Mouse (Mus musculus): ENCODE measurements at regions not wholly inside any gene's neighbourhood (a gene's known extent, or its start where the extent isn't known, plus 50 kb on each side); places are given as distances from the start of the nearest gene placed in this dataset.

DNA sequence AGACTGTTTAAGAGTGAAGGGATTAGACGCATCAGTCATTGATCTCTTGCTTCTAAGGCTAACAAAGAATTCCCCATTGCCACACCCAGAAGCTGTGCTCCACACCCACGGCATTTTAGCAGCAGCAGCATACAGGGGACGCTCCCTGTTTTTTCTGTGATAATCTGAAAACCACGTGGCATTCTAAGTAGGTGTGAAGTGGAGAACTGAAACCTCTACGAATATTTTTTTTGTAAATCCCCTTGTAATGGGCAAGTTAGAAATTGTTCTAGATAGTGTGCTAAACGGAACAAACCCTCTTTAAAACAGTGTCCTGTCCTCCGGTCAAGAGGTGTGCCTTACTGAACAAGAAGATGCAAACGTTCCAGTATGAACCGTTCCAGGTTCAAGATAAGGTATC, 325.8 kb upstream of the Epha4 start:
- Histone ChIP-seq H3K9ac (ENCODE audit: insufficient read depth, low read depth) (no peak overlapping the region), H3K4me1 (ENCODE audit: control insufficient read depth in 1 of 2, insufficient read depth in 2 of 2) (peaks cover 3 to 16% of the 10 kb centered on the region in 2 experiments; a peak in 3 of 4 replicates), H3K27ac (ENCODE audit: insufficient read depth, low read depth) (peak overlapping the region; percentile 26; the same call in 1 of the 2 replicates), H3K36me3 (replicated peaks in 1 of 2; ENCODE audit: control insufficient read depth in 1 of 2, insufficient read depth in 1 of 2, low read length in 1 of 2) (no peaks in the 10 kb centered on the region), H3K9me3 (replicated peaks; ENCODE audit: low read length) (no peaks in the 10 kb centered on the region), H3K4me3 (replicated peaks in 1 of 3; ENCODE audit: low read depth in 2 of 3, low read length in 2 of 3, poor library complexity in 1 of 3) (no peak overlapping the region), H3K27me3 (replicated peaks) (no peaks in the 10 kb centered on the region), H3K79me2 (replicated peaks; ENCODE audit: control insufficient read depth, extremely low read depth, insufficient read depth, poor library complexity, severe bottlenecking) (no peaks in the 10 kb centered on the region), H3K4me2 (ENCODE audit: insufficient read depth, low read depth, poor library complexity, severe bottlenecking) (no peak overlapping the region)
- TF ChIP-seq SMC3 (IDR thresholded peaks at IDR 0.05; ENCODE audit: low read depth, low read length) (no peak), MXI1 (IDR thresholded peaks at IDR 0.05; ENCODE audit: low read depth, low read length) (peak; percentile 27; the same call in 1 of the 2 replicates), ZMIZ1 (IDR thresholded peaks at IDR 0.05; ENCODE audit: low read depth, low read length) (no peak), IRF4 (IDR thresholded peaks at IDR 0.05; ENCODE audit: low read depth, low read length) (peak; percentile 85), ETS1 (conservative IDR thresholded peaks at IDR 0.05; ENCODE audit: low read depth, low read length) (peak; percentile 26; the same call in 1 of the 2 replicates), ZNF384 (IDR thresholded peaks at IDR 0.05; ENCODE audit: low read depth, low read length) (peak; percentile 85), MAX (IDR thresholded peaks at IDR 0.05; ENCODE audit: low read length) (peak; percentile 92), RAD21 (IDR thresholded peaks at IDR 0.05; ENCODE audit: low read depth, low read length) (no peak), POLR2AphosphoS2 (IDR thresholded peaks at IDR 0.05; ENCODE audit: low read depth, low read length) (no peak), CHD1 (IDR thresholded peaks at IDR 0.05; ENCODE audit: low read depth, low read length) (no peak), MYC (IDR thresholded peaks at IDR 0.05; ENCODE audit: low read depth, low read length) (peak; percentile 76), SIN3A (IDR thresholded peaks at IDR 0.05; ENCODE audit: low read length) (no peak), USF1 (IDR thresholded peaks at IDR 0.05; ENCODE audit: low read depth, low read length) (peak; percentile 45), ZKSCAN1 (IDR thresholded peaks at IDR 0.05; ENCODE audit: borderline replicate concordance, low read depth, low read length) (no peak), USF2 (conservative IDR thresholded peaks at IDR 0.05; ENCODE audit: low read depth, low read length) (0 out of 2 replicates have a peak, but pooled peaks have one; percentile 10), BHLHE40 (IDR thresholded peaks at IDR 0.05; ENCODE audit: low read depth, low read length) (0 out of 2 replicates have a peak, but pooled peaks have one; percentile 15), MEF2A (IDR thresholded peaks at IDR 0.05; ENCODE audit: borderline replicate concordance, low read depth, low read length) (peak; percentile 38; the same call in 1 of the 2 replicates)
- peak; percentile 56 for DNase-seq (ENCODE audit: extremely low read depth)
- in situ Hi-C loops (cut with MboI; ENCODE audit: low pct_ligation_motif_present, low pct_unique_long_range_greater_than_20kb, low sequenced_read_pairs): no loop called here
- dilution Hi-C loops (cut with MboI; ENCODE audit: extremely low pct_ligation_motif_present, extremely low pct_unique_long_range_greater_than_20kb, low sequenced_read_pairs): no loop called here

DNA sequence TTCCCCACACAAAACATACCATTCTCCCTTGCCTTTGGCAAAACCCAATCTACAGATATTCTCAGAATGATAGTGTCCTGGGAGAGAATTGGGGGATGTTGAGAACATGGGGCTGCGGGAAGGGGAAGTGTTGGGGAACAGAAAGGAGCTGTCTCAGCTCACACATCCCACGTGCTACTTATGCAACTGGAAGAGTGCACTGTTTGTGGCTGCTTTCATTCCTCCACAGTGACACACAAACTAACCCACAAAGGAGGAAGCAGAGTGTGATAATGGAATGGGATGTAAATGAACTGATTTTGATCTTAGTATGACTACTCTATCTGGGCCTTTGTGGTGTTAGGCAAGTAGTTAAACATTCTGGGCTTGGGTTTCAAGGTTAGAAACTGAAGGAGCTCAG, 317.3 kb upstream of the Epha4 start:
- TF ChIP-seq RAD21 (IDR thresholded peaks at IDR 0.05; ENCODE audit: low read depth, low read length): no peak
- TF ChIP-seq IRF4 (IDR thresholded peaks at IDR 0.05; ENCODE audit: low read depth, low read length): no peak
- peak; percentile 81 for TF ChIP-seq BHLHE40 (IDR thresholded peaks at IDR 0.05; ENCODE audit: low read depth, low read length)
- no peak for TF ChIP-seq POLR2AphosphoS2 (IDR thresholded peaks at IDR 0.05; ENCODE audit: low read depth, low read length)
- TF ChIP-seq MYC (IDR thresholded peaks at IDR 0.05; ENCODE audit: low read depth, low read length): no peak
- TF ChIP-seq HCFC1 (IDR thresholded peaks at IDR 0.05; ENCODE audit: low read depth, low read length): no peak
- no peak overlapping the region for H3K27ac ChIP-seq (ENCODE audit: insufficient read depth, low read depth)
- dilution Hi-C loops (cut with MboI; ENCODE audit: extremely low pct_ligation_motif_present, extremely low pct_unique_long_range_greater_than_20kb, low sequenced_read_pairs): no loop called here
- peaks cover 0 to 11% of the 10 kb centered on the region in 2 experiments; a peak in 2 of 4 replicates for H3K4me1 ChIP-seq (ENCODE audit: control insufficient read depth in 1 of 2, insufficient read depth in 2 of 2)
- in situ Hi-C loops (cut with MboI; ENCODE audit: low pct_ligation_motif_present, low pct_unique_long_range_greater_than_20kb, low sequenced_read_pairs): no loop called here
- peak; percentile 55 for DNase-seq (ENCODE audit: extremely low read depth)
- H3K4me3 ChIP-seq (replicated peaks in 1 of 3; ENCODE audit: low read depth in 2 of 3, low read length in 2 of 3, poor library complexity in 1 of 3): no peak overlapping the region
- H3K79me2 ChIP-seq (replicated peaks; ENCODE audit: control insufficient read depth, extremely low read depth, insufficient read depth, poor library complexity, severe bottlenecking): no peaks in the 10 kb centered on the region
- no peak overlapping the region for H3K4me2 ChIP-seq (ENCODE audit: insufficient read depth, low read depth, poor library complexity, severe bottlenecking)
- H3K27me3 ChIP-seq (replicated peaks): no peaks in the 10 kb centered on the region
- H3K36me3 ChIP-seq (replicated peaks in 1 of 2; ENCODE audit: control insufficient read depth in 1 of 2, insufficient read depth in 1 of 2, low read length in 1 of 2): no peaks in the 10 kb centered on the region
- H3K9ac ChIP-seq (ENCODE audit: insufficient read depth, low read depth): no peak overlapping the region
- no peaks in the 10 kb centered on the region for H3K9me3 ChIP-seq (replicated peaks; ENCODE audit: low read length)
